Mouse (Mus musculus) heart, adult 18-20 months (tissue): Measurements from ENCODE around the gene Wdr6. TPM values are rescaled to one million over a fixed set of nuclear protein-coding genes. Genes with fewer than 3 reads are reported as not detected.

ENCODE experiments used
- DNase-seq, 2 experiments: peaks; one replicate each; pipeline ENCODE4 v3.0.0; 2021 to 2022; ENCODE audit warnings: mixed read lengths in 1 of 2
- microRNA-seq, 2 experiments: library from miRNA; unstranded; fragments of <30 nt; microRNA quantifications; one replicate each; pipeline ENCODE4 v1.2.0; 2022
- total RNA-seq, 2 experiments: library from RNA; stranded (reverse); gene quantifications; 2 replicates each; pipeline ENCODE4 v1.2.3; 2021

The Wdr6 gene
- total RNA-seq, 2 experiments from 2014 or later, result 10.9 to 12.6 TPM

- no peak for DNase-seq
Measured at GRCm38 (mm10) chr9:108523341-108523740, 55.2 kb downstream of the Wdr6 start.

Small RNA genes lying within 50 kb of the gene (microRNA-seq; reads per million reads assigned to microRNA genes)
- gene Gm24083, result 0 reads per million in 2 experiments
- gene Mir191, result 0 reads per million in 2 experiments
- gene Mir425, result 833 to 1,300 reads per million in 2 experiments

Other genes with a start within 250 kb of the Wdr6 start
- 100 to 1,000 TPM in 1 of 2 experiments, 10 to 100 TPM in 1; 86.8 to 111 TPM for gene Gpx1, start 239.8 kb downstream of the Wdr6 start, total RNA-seq
- 10 to 100 TPM; 74.3 to 79.6 TPM for gene Usp4, start 230.9 kb downstream of the Wdr6 start, total RNA-seq
- gene 1700102P08Rik, start 185.9 kb downstream of the Wdr6 start, total RNA-seq, result 1 to 10 TPM in 1 of 2 experiments, under 1 TPM in 1; 0.97 to 1.2 TPM
- gene Ccdc36, start 150.3 kb downstream of the Wdr6 start, total RNA-seq, result not detected
- gene BC048562, start 142.3 kb downstream of the Wdr6 start, total RNA-seq, result not detected
- 10 to 100 TPM; 23.1 to 23.3 TPM for gene Ccdc71, start 118.2 kb downstream of the Wdr6 start, total RNA-seq
- 1 to 10 TPM; 4.7 to 5.5 TPM for gene Klhdc8b, start 117.2 kb downstream of the Wdr6 start, total RNA-seq
- gene Lamb2, start 99.0 kb downstream of the Wdr6 start, total RNA-seq, result 100 to 1,000 TPM; 334 to 339 TPM
- 10 to 100 TPM; 79.9 to 91.6 TPM for gene Usp19, start 88.1 kb downstream of the Wdr6 start, total RNA-seq
- 10 to 100 TPM; 76.4 to 90.3 TPM for gene Qars, start 71.0 kb downstream of the Wdr6 start, total RNA-seq
- 10 to 100 TPM; 57.8 to 58.7 TPM for gene Qrich1, start 61.9 kb downstream of the Wdr6 start, total RNA-seq
- 10 to 100 TPM; 48.3 to 49.7 TPM for gene Impdh2, start 18.5 kb downstream of the Wdr6 start, total RNA-seq
- 10 to 100 TPM; 67.0 to 72.6 TPM for gene Ndufaf3, start 11.3 kb downstream of the Wdr6 start, total RNA-seq
- gene Dalrd3, start 8.9 kb downstream of the Wdr6 start, total RNA-seq, result 10 to 100 TPM; 21.3 to 21.9 TPM
- gene P4htm, start 18.9 kb upstream of the Wdr6 start, total RNA-seq, result 10 to 100 TPM; 12.6 to 14.0 TPM
- 10 to 100 TPM; 40.6 to 42.7 TPM for gene Arih2, start 70.6 kb upstream of the Wdr6 start, total RNA-seq
- 100 to 1,000 TPM; 214 to 233 TPM for gene Slc25a20, start 83.3 kb upstream of the Wdr6 start, total RNA-seq
- gene Prkar2a, start 110.6 kb upstream of the Wdr6 start, total RNA-seq, result 10 to 100 TPM; 76.2 to 79.9 TPM
- 10 to 100 TPM; 16.7 to 24.8 TPM for gene Ip6k2, start 205.1 kb upstream of the Wdr6 start, total RNA-seq
- 1 to 10 TPM; 8.6 to 9.6 TPM for gene Nckipsd, start 229.6 kb upstream of the Wdr6 start, total RNA-seq
- gene Celsr3, start 247.6 kb upstream of the Wdr6 start, total RNA-seq, result under 1 TPM in 1 of 2 experiments, not detected in 1; 0.03 TPM